Mouse (Mus musculus) ES-E14 (cell line): ENCODE measurements around the gene Mgmt.

Experiments
- CHD2 ChIP-seq: IDR thresholded peaks from 2 replicates; pipeline ENCODE4 v1.6.1; 2014; ENCODE audit warnings: mild to moderate bottlenecking, low read depth, low read length, inconsistent platforms
- MAFK ChIP-seq: IDR thresholded peaks from 2 replicates; pipeline ENCODE4 v1.6.1; 2014; ENCODE audit warnings: mild to moderate bottlenecking, low read depth, low read length, inconsistent platforms; ENCODE audit not compliant: insufficient read depth
- ZC3H11A ChIP-seq: IDR thresholded peaks from 2 replicates; pipeline ENCODE4 v1.6.1; 2012; ENCODE audit warnings: low read depth, mild to moderate bottlenecking, inconsistent platforms, low read length, borderline replicate concordance

DNA sequence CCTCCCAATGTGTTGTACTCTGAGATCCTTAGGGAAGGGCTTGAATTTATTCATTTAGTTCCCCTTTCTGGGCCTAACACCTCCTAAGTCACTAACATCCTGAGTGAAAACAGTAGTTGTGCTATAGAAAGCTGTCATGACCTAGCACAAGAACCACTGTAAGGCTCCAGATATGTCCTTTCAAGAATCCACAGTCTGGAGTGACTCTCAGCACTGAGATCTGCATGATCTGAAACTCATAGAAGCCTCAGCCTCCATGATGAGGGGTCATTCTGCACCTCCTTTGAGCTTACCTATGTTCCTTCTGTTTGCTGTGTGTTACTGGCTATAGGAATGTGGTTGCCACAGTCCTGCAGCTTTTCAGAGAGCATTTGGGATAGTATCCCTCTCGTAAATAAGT, 200.1 kb downstream of the Mgmt start:
- no peak for TF ChIP-seq ZC3H11A
- no peak for TF ChIP-seq MAFK
- TF ChIP-seq CHD2: no peak
